Mouse (Mus musculus) liver, adult (tissue): ENCODE measurements around the gene Abcc3.

Experiments
- GATA4 ChIP-seq: IDR thresholded peaks from 2 replicates; pipeline ENCODE4 v1.6.1; 2014; ENCODE audit warnings: mild to moderate bottlenecking, low read length; ENCODE audit not compliant: insufficient replicate concordance

Abcc3 gene

GRCm38 (mm10) chr11:94374276-94374948 lies 18.4 kb downstream of the Abcc3 start:
- TF ChIP-seq GATA4, result no peak

DNA sequence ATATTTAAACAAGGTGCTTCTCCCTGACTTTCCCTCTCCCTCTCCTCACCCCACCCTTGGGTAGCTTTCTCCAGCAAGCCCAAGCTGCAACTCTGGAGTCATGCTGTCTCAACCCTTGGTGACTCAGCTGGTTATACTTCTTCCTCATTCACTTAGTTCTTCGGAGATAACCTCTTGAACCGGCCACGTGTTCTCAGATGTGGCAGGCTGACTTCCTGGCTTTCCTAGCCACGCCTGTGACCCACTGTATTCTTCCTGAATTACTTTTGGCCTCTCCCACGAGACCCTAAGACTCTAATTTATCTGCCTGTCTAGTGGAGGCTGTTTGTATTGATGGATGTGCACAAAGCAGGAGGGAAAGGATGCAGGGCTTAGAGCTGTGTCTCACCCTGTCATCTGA lies 22.0 kb downstream of the Abcc3 start:
- TF ChIP-seq GATA4, result no peak; the same call in 1 of the 2 replicates

GRCm38 (mm10) chr11:94369981-94370380 lies 22.8 kb downstream of the Abcc3 start:
- TF ChIP-seq GATA4, result no peak

DNA sequence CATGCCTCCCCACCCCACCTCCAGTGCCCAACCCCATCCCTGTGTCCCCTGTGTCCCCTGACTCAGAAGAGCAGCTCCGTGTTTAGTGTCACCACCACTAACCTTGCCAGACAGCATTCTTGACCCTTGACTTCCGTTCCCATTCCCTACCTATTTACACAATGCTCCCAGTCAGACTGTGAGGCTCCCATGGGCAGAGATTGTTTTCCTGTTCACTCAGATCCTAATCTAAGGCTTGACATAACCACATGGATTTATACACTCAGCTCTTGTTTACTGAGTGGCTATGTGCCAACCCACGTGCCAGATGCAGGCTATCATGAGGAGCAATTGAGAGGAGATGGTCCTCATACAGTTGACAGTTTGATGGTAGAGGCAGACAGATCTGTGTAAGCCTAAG lies 27.5 kb downstream of the Abcc3 start:
- TF ChIP-seq GATA4, result peak; percentile 88

DNA sequence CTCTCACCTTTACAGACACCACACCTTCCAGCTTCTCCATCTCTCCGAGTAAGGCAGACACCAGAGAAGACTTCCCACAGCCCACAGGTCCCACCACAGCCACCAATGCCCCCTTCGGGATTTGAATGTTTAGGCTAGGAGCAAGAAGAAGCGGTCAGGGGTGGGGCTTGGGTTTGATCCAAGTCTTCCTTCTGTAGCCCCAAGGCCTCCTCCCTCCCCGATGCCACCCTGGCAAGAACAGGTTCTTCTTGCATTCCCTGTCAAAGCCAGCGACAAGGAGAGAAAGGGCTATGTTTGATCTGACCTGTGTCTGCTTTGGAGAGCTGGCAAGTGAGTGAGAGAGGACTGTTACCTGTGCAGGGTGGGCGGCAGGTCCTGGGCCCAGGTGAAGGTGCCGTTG lies 29.1 kb downstream of the Abcc3 start:
- no peak for TF ChIP-seq GATA4

- TF ChIP-seq GATA4, result no peak
Measured at GRCm38 (mm10) chr11:94362101-94362500, 30.7 kb downstream of the Abcc3 start.

- no peak for TF ChIP-seq GATA4
Measured at GRCm38 (mm10) chr11:94361166-94361870, 31.5 kb downstream of the Abcc3 start.

DNA sequence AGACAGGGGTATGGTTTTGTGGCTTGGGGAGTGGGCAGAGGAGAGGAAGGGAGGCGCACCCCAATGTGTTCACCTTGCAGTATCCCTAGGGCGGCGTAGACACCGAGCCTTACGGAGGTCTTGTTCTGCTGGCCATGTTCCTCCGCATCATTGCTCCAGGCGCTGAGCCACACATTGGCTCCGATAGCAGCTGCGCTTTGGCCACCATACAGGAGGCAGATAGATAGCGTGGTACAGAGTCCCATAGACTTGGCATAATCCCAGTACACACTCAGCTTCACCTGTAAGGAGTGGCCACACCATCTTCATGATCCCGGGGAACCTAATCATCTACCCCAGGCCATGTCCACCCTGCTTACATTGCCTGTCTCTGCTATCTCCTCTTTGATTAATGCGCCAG lies 33.6 kb downstream of the Abcc3 start:
- no peak for TF ChIP-seq GATA4

DNA sequence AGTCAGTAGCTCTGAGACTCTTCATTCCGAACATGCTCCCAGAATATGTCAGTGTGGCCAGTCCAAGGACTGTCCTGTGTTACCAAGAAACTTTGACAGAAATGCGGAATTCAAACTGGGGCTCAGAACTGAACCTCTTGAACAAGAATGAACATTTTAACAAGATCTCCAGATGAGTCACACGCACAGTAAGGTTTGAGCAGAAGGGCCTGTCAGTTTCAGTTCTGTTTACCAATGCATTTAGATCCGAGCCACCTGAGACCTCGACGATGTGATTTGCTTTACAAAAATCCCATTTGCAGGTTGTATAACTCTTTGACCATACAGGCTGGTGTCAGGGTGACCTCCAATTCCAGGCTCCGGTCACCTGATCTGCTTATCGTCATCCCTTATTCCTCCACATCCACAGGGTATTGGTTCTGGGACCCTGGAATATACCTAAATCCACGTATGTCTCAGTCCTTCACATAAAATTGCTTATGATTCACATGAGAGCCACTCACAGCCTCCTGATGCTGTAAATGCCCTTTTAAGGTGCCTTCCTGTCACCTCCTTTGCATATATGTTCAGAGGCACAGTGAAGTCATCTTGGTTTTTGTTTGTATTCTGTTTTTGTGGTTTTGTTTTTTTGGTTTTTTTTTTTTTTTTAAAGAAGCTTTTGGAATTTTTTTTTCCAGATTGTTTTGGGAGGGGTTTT lies 37.1 kb downstream of the Abcc3 start:
- TF ChIP-seq GATA4, result no peak

DNA sequence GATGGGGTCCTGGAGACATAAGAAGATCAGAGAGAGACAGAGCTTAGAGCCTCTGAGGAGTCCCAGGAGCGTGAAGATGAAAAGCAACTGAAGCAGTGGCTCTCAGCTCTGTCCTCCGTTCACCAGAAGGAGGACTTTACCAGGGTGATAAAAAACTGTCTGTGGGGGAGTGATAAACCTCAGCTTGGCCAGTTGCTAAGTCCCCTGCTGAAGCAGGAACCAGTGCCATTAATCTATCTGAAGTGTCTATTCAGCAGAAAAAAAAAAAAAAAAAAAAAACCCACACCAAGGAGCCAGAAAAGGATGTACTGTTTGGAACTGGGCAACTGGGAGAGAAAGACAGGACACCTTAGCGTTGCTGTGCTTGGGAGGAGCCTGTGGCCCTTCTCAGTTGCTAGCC lies 41.7 kb downstream of the Abcc3 start:
- no peak for TF ChIP-seq GATA4

GRCm38 (mm10) chr11:94350337-94350736 lies 42.5 kb downstream of the Abcc3 start:
- no peak for TF ChIP-seq GATA4

- TF ChIP-seq GATA4, result no peak
Measured at GRCm38 (mm10) chr11:94349839-94350238, 43.0 kb downstream of the Abcc3 start.

GRCm38 (mm10) chr11:94347063-94347575 lies 45.7 kb downstream of the Abcc3 start:
- TF ChIP-seq GATA4, result 0 out of 2 replicates have a peak, but pooled peaks have one; percentile 15

DNA sequence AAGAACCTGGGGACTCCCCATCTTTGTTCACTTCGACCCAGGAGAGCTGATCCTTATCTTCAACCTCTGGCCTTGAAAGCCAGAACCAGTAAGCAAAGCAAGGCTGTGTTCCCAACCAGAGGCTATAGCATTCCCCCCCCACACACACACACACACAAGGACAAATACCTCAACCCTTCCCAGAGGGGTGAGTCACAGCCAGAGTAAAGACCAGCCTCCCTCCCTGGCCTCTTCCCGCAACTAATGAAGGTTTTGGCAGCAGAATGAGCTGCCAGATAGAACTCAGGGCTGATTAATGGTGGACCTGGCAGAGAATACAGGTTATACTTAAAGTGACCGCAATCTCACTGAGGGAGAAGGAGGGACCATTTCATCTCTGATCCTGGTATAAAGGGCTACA lies 46.2 kb downstream of the Abcc3 start:
- TF ChIP-seq GATA4, result no peak

DNA sequence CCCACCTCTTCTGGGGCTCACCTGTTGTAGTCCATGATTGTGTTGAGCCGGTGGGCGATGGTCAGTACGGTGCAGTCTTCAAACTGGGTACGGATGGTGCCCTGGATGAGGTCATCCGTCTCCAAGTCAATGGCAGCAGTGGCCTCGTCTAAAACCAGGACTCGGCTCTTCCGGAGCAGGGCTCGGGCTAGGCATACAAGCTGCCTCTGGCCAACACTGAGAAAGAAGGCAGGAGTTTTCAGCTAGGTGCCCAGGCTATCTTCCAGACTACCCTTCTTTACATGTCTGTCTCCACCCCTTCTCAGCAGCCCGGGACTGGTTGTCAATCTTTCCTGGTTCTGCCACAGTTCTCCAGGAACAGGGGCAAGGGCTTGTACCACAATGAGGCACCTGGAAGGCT lies 46.9 kb downstream of the Abcc3 start:
- no peak for TF ChIP-seq GATA4

- no peak for TF ChIP-seq GATA4
Measured at GRCm38 (mm10) chr11:94344470-94344869, 48.3 kb downstream of the Abcc3 start.
